ENCODE assay signal across 8 mouse cellular contexts in the genomic region with DNA sequence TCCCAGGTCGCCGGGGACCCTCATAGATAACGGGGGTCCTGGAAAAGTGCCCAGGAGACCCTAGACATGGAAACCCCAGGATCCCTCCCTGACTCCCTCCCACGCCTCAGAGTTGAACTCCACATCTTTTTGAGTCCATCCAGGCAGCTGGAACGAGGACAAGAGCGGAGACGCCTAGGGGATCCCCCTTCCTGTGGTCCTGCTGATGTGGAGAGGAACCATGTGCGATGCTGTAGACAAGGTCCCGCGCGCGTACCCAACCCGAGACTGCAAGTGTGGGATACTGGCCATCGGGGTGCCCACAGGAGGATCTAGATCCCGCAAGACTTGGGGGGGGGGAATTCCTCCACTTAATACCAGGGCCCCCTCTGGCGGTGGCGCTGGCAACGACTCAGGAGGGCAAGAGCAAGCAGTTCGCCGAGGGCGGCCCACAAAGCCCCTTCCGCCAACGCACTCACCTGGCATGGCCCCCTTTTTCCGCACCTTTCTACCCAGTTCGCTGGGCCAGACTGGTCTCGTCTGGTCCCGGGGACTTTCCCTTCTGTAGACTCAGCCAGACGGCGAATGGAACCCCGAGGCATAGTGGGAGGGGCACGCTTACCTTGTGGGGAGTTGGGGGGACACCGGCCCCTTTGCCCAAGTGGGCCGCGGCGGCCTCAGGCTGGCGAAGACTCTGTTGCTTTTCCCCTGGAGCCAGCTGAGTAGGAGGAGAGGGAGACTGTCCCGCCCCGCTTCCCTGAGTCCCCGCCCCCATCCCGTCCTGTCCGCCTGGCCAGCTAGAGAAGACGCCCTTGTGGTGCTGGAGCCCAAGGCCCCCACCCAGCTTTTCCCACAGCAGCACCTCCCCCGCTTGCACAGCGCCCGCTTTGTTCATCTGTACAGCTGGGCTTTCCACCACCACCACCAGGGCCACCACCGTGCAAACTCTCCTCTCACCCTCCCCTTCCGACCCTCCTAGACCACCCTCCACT. TPM values are rescaled to one million over a fixed set of nuclear protein-coding genes. Genes with fewer than 3 reads are reported as not detected.
DNase-seq lines count a peak whose midpoint lies in the region; ATAC-seq lines count a peak whose summit lies in the region.

Phldb1 (minus strand) TSS at position 675 of the 971 bp plus-strand sequence.

- ATAC-seq in limb, embryonic 12.5 days (ENCODE audit: insufficient number of reproducible peaks, insufficient read depth, low FRiP score, low TSS enrichment, low read depth): peak; percentile 77
- ATAC-seq in midbrain, embryonic 12.5 days (ENCODE audit: low FRiP score, low read depth): peak; percentile 82
- peak; percentile 77 for ATAC-seq in stomach, embryonic 15.5 days (ENCODE audit: insufficient read depth, low FRiP score, low read depth)

- peaks cover 43% of the 10 kb centered on the region for H3K4me1 ChIP-seq in limb, embryonic 12.5 days (replicated peaks)
- H3K4me1 ChIP-seq in midbrain, embryonic 12.5 days: peaks cover 23% of the 10 kb centered on the region
- peaks cover 24% of the 10 kb centered on the region for H3K4me1 ChIP-seq in stomach, embryonic 15.5 days

- H3K9me3 ChIP-seq in limb, embryonic 12.5 days: no peaks in the 10 kb centered on the region
- no peaks in the 10 kb centered on the region for H3K9me3 ChIP-seq in midbrain, embryonic 12.5 days
- H3K9me3 ChIP-seq in stomach, embryonic 15.5 days: no peaks in the 10 kb centered on the region

- H3K27ac ChIP-seq in limb, embryonic 12.5 days: peak within 1 kb of the TSS; percentile 89
- H3K27ac ChIP-seq in midbrain, embryonic 12.5 days (replicated peaks): peak within 1 kb of the TSS; percentile 42; the same call in 1 of the 2 replicates
- H3K27ac ChIP-seq in stomach, embryonic 15.5 days: peak within 1 kb of the TSS; percentile 68

- peak within 1 kb of the TSS; percentile 75 for H3K4me3 ChIP-seq in limb, embryonic 12.5 days (replicated peaks)
- H3K4me3 ChIP-seq in midbrain, embryonic 12.5 days: peak within 1 kb of the TSS; percentile 61
- H3K4me3 ChIP-seq in stomach, embryonic 15.5 days (replicated peaks): peak within 1 kb of the TSS; percentile 54

- H3K36me3 ChIP-seq in limb, embryonic 12.5 days: no peaks in the 10 kb centered on the region
- H3K36me3 ChIP-seq in midbrain, embryonic 12.5 days: no peaks in the 10 kb centered on the region
- H3K36me3 ChIP-seq in stomach, embryonic 15.5 days: no peaks in the 10 kb centered on the region

- peak within 1 kb of the TSS; percentile 98 for H3K4me2 ChIP-seq in limb, embryonic 12.5 days
- H3K4me2 ChIP-seq in midbrain, embryonic 12.5 days (replicated peaks): peak within 1 kb of the TSS; percentile 100
- peak within 1 kb of the TSS; percentile 94 for H3K4me2 ChIP-seq in stomach, embryonic 15.5 days

- under 1% methylated on average over 47 of the region's 47 CpGs for WGBS in limb, embryonic 12.5 days
- WGBS in midbrain, embryonic 12.5 days: under 1% methylated on average over 47 of the region's 47 CpGs
- WGBS in stomach, embryonic 15.5 days: 1% methylated on average over 46 of the region's 47 CpGs

- peak; percentile 80 for DNase-seq in ovary, adult 18-20 months (ENCODE audit: low spot score)
- DNase-seq in ovary, postnatal 10 days (ENCODE audit: low spot score): no peak
- DNase-seq in embryo, embryonic 11 days: peak; percentile 87
- DNase-seq in heart, adult 18-20 months: peak; percentile 86 to 90
- peak; percentile 71 for DNase-seq in kidney, adult 11 months

- peaks cover 22% of the 10 kb centered on the region for H3K27me3 ChIP-seq in limb, embryonic 12.5 days
- peaks cover 41% of the 10 kb centered on the region for H3K27me3 ChIP-seq in midbrain, embryonic 12.5 days
- 0 out of 2 replicates have a peak, but pooled peaks cover 7% of the 10 kb centered on the region for H3K27me3 ChIP-seq in stomach, embryonic 15.5 days (replicated peaks)

- peak within 1 kb of the TSS; percentile 83 for H3K9ac ChIP-seq in limb, embryonic 12.5 days (replicated peaks)
- peak within 1 kb of the TSS; percentile 68 for H3K9ac ChIP-seq in midbrain, embryonic 12.5 days (replicated peaks)
- H3K9ac ChIP-seq in stomach, embryonic 15.5 days: peak within 1 kb of the TSS; percentile 52

RNA-seq across cellular contexts. Expression of gene Phldb1, which starts in this region (rescaled TPM):
- total RNA-seq in heart, adult 18-20 months (2021): 100 to 1,000 TPM; 109 to 125 TPM
- polyA plus RNA-seq in limb, embryonic 12.5 days (2016; fragmentation: Nextera tagmentation; extraction: Ambion mirVana): 60.4 and 65.4 TPM in 2 replicates
- polyA plus RNA-seq in midbrain, embryonic 12.5 days (2016; fragmentation: Nextera tagmentation; extraction: Ambion mirVana): 72.8 and 74.5 TPM in 2 replicates
- polyA plus RNA-seq in stomach, embryonic 15.5 days (2015; fragmentation: Nextera tagmentation; extraction: Ambion mirVana): 24.0 and 25.4 TPM in 2 replicates
